Mouse (Mus musculus): Measurements from ENCODE around the gene 1700019N19Rik.
A peak's percentile ranks its signal among the peaks of the same experiment; 100 is the strongest.

DNA sequence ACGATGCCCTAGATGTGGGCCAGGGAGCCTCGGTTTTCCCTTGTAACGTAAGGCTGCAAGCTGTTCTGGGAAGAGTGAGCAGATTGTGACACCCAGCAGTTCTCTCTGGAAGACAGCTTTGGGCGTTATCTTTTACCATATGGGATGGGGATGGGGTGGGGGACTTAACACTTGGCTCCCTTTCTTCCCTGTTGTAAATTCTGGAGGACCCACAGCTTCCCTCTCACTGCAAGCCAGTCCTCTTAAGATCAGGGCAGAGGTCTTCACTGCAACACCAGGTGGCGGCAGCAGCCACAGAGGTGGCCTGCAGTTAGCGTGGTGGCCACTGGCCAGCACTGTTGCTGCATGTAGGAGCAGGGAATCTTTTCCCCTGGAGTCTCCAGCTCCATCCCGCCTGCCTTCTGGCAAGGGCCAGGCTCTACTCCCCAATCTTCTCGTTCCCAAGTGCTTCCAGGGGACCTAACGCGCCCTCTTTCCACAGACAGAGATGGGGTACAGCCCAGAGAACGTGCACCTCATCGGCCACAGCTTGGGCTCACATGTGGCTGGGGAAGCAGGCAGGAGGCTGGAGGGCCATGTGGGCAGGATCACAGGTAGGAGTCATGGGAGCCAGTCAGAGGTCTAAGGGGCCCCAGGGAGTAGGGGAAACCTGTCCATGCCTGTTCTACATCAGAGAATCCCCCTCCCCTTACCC lies 31.3 kb downstream of the 1700019N19Rik start:
- TF ChIP-seq CTCF (IDR thresholded peaks at IDR 0.05; ENCODE audit: borderline replicate concordance, extremely low read depth, insufficient read depth, insufficient read length) (peak; percentile 93), POLR2A (IDR thresholded peaks at IDR 0.05; ENCODE audit: borderline replicate concordance, extremely low read depth, insufficient read depth, insufficient read length, poor library complexity, severe bottlenecking) (no peak)

All from brain, embryonic 14.5 days (tissue).